Mouse (Mus musculus): ENCODE measurements around the gene Pcsk5. TPM values are rescaled to one million over a fixed set of nuclear protein-coding genes. Genes with fewer than 3 reads are reported as not detected.

Gene Pcsk5
- 1 to 10 TPM; 1.9 to 4.0 TPM for total RNA-seq (2021)
- long read RNA-seq, experiment 1, full-length matches to known transcripts: 4 of 4 reads
- long read RNA-seq, experiment 1, partial matches to known transcripts: 0 of 4 reads
- long read RNA-seq, experiment 1, other reads (novel, unspliced or antisense): 0 of 4 reads
- long read RNA-seq, experiment 2, partial matches to known transcripts: 0 of 1 reads
- long read RNA-seq, experiment 2, other reads (novel, unspliced or antisense): 1 of 1 reads

- DNase-seq: peak; percentile 92
- intact Hi-C loops (cut with DNase I): loop anchor here (10.0 kb wide), 2 partner anchors 193 to 363 kb away; no protein-coding TSS in a partner anchor
- Histone ChIP-seq H3K27ac (peak within 1 kb of the TSS; percentile 89), H3K4me3 (peak within 1 kb of the TSS; percentile 93)
- TF ChIP-seq CTCF (IDR thresholded peaks at IDR 0.05): peak; percentile 22; the same call in 1 of the 2 replicates
Observed at GRCm38 (mm10) chr19:17837471-17837859, at the start of gene Pcsk5. TSS of gene Pcsk5 (minus strand) at chr19:17837632.

- TF ChIP-seq CTCF (IDR thresholded peaks at IDR 0.05): no peak
Observed at GRCm38 (mm10) chr19:17875804-17876203, 38.4 kb upstream of the Pcsk5 start.

DNA sequence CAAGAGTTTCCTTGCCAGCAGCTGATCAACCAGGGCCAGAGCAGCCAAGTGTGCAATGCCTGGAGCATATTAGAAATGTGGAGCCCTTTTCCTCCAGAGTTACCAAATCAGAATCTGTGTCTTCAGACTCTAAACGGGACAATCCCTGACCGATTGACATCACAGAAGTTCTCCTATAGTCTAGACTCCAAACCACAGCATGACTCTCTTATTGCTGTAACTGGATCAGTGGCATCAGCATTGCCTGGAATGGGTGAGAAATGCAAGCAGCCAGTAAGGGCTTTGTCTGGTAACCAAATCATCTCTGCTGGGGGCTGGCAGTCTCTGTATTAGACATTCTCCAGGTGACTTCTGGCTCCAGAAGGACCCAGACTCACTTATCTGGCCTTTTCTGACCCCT lies 37.0 kb upstream of the Pcsk5 start:
- DNase-seq: no peak
- no peak for TF ChIP-seq CTCF (IDR thresholded peaks at IDR 0.05)
- no peak overlapping the region for H3K4me3 ChIP-seq
- intact Hi-C loops (cut with DNase I): no loop called here
- no peak overlapping the region for H3K27ac ChIP-seq

More at GRCm38 (mm10) chr19:17875804-17876203, 38.4 kb upstream of the Pcsk5 start:
- no peak overlapping the region for H3K27ac ChIP-seq
- no peak for DNase-seq
- intact Hi-C loops (cut with DNase I): no loop called here
- H3K4me3 ChIP-seq: no peak overlapping the region

GRCm38 (mm10) chr19:17873755-17874154 lies 36.3 kb upstream of the Pcsk5 start:
- no peak overlapping the region for H3K27ac ChIP-seq
- peak; percentile 32; the same call in 1 of the 2 replicates for TF ChIP-seq CTCF (IDR thresholded peaks at IDR 0.05)
- intact Hi-C loops (cut with DNase I): no loop called here
- DNase-seq: no peak
- no peak overlapping the region for H3K4me3 ChIP-seq

DNA sequence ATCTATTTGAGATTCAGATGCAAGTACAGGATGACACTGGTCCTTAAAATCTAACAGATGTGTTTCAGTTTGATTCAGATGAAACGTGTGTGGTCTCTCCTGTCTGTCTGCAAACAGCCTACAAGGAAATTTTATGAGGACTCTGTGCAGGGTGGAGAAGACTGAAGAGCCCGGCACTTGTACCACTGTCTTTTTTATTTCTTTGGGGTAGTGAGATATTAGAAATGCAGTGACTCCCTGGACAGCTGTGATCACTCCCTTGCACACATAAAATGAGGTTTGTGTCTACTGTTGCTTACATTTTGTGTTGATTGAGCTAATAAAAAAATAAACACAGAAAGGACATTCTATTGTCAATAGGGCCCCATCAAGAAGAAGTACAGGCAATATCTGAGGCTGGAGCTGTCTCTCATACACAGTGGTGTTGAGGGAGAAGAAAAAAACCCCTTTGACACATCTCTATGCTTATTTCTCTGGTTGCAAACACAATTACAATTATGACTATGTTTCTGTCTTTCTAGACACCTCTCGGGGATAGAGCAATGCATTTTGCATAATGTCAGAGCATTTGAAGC lies 29.0 kb upstream of the Pcsk5 start:
- DNase-seq: no peak
- H3K27ac ChIP-seq: no peak overlapping the region
- intact Hi-C loops (cut with DNase I): no loop called here
- TF ChIP-seq CTCF (IDR thresholded peaks at IDR 0.05): no peak
- no peak overlapping the region for H3K4me3 ChIP-seq

DNA sequence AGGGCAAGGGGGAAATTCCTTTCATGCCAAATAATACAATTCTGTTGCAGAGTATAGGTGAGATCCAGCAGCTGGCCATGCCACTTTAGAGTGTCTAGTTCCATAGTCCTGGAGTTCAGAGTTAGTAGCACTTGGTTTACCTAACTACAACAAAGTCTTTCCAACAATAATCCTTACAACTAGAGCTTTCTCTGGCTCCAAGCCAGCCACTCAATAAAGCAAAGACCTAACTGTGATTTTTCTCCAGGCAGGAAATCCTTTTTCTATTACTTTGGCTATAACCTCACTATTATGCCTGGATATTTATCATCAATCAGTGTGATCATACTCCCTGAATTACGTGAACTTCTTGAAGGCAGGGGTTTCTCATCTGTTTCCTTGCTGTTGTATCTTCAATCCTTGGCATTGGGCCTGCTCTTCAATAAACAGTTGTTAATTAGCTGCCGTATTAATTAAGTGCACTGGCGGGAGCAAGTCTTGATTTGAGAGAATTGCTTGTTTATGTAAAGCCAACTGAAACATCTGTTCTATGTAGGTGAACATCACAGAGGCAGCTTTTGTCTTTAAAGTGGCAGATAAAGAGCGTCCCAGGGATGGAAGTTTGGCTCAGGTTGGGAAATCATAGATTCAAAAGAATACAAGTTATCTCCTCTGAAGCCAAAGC lies 23.1 kb upstream of the Pcsk5 start:
- no peak overlapping the region for H3K27ac ChIP-seq
- H3K4me3 ChIP-seq: no peak overlapping the region
- no peak for TF ChIP-seq CTCF (IDR thresholded peaks at IDR 0.05)
- DNase-seq: no peak
- intact Hi-C loops (cut with DNase I): no loop called here

- Histone ChIP-seq H3K27ac (no peak overlapping the region), H3K4me3 (no peak overlapping the region)
- peak; percentile 64 for TF ChIP-seq CTCF (IDR thresholded peaks at IDR 0.05)
- DNase-seq: no peak
- intact Hi-C loops (cut with DNase I): no loop called here
Observed at GRCm38 (mm10) chr19:17856741-17857140, 19.3 kb upstream of the Pcsk5 start.

DNA sequence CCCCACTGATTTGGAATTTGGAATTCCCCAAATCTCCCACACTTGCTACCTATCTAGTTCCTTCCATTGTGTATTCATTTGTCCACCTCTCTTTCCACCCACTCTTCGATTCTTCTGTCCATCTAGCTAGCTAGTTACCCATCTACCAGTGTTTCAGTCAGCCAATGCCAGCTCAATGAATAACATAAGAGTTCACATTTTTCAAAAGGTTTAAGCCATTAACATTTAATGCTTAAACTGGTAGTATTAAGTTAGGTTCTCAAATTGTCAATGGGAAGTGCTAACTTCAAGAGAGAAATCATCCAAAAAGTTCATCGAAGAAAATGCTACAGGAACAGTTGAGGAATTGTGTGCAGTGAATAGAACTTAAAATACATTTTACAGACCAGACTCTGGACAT lies 11.0 kb upstream of the Pcsk5 start:
- TF ChIP-seq CTCF (IDR thresholded peaks at IDR 0.05): no peak
- Histone ChIP-seq H3K4me3 (no peak overlapping the region), H3K27ac (no peak overlapping the region)
- DNase-seq: no peak
- intact Hi-C loops (cut with DNase I): no loop called here

GRCm38 (mm10) chr19:17845967-17846366 lies 8.5 kb upstream of the Pcsk5 start:
- Histone ChIP-seq H3K27ac (no peak overlapping the region), H3K4me3 (no peak overlapping the region)
- no peak for TF ChIP-seq CTCF (IDR thresholded peaks at IDR 0.05)
- no peak for DNase-seq
- intact Hi-C loops (cut with DNase I): no loop called here

- Histone ChIP-seq H3K27ac (no peak overlapping the region), H3K4me3 (no peak overlapping the region)
- TF ChIP-seq CTCF (IDR thresholded peaks at IDR 0.05): no peak
- DNase-seq: no peak
- intact Hi-C loops (cut with DNase I): no loop called here
Observed at GRCm38 (mm10) chr19:17841586-17841985, 4.2 kb upstream of the Pcsk5 start.

DNA sequence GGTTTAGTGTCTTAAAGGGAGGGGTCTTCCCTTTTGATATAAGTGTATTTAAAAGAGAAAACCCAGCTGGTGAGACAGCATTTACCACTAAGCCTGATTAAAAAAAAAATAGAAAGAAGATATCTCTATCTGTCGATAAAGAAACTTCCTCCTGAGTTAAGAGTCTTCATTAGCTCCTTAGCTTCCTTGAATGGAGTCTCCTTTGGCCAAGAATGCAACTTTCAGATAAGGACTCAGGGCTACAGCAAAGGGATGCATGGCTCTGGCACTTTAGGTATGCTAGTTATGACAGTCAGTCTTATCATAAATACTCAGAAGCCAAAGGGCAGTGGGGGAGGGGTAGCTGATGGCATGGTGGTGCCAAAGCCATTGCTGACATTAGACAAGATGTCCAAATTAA lies 2.4 kb upstream of the Pcsk5 start:
- intact Hi-C loops (cut with DNase I): loop anchor here (10.0 kb wide), 2 partner anchors 195 to 365 kb away; no protein-coding TSS in a partner anchor
- Histone ChIP-seq H3K4me3 (no peak overlapping the region), H3K27ac (no peak overlapping the region)
- TF ChIP-seq CTCF (IDR thresholded peaks at IDR 0.05): no peak
- DNase-seq: no peak

DNA sequence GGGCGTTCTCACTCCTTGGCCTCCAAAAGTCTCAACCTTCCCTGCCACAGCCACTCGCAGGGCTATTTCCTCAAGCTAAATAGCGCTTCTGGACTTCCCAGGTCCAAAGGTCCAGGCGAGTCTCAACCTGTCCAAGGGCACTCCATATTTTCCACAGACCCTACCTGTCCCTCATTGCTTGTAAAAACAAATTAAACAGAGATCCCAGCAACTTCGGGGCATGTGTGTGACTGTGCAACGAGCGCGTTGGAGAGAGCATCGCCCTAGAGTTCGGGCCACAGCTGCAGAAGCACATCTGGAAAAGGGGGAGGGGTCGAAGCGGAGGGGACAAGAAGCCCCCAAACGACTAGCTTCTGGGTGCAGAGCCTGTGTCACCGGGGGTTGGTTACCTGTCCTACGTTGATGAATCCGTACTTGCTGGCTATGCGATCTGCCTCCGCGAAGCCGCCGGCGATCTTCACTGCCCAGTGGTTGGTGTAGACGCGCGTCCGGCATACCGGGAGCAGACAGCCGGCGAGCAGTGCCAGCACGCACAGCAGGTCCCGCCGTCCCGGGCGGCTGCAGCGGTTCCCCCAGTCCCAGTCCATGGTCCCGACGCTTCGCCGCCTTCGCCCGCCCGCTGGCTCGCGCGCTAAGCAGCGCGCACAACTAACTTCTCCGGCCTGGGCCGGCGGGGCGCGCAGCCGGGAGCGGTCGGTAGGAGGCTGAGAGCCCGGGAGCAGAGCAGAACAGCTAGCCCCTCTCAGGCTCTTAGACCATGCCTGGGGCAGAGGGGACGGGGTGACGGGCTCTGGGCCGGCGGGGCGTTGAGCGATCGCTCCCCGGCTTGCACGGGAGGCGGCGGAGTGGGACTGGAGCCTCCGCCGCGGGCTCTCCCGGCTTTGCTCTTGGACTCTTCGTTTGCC lies 614 bp downstream of the Pcsk5 start:
- Histone ChIP-seq H3K4me3 (peak overlapping the region; percentile 93), H3K27ac (peak overlapping the region; percentile 89)
- no peak for TF ChIP-seq CTCF (IDR thresholded peaks at IDR 0.05)
- DNase-seq: peak; percentile 67
- intact Hi-C loops (cut with DNase I): loop anchor here (10.0 kb wide), 2 partner anchors 192 to 362 kb away; no protein-coding TSS in a partner anchor
